Mouse (Mus musculus) adrenal gland, postnatal 14 days (tissue): Measurements from ENCODE around the gene Eif4h. TPM values are rescaled to one million over a fixed set of nuclear protein-coding genes. Genes with fewer than 3 reads are reported as not detected.
"Not testable (repeated sequence)": the region's sequence is repeated elsewhere in the genome, so short reads cannot be mapped to it uniquely, and the experiment has no call there.

ENCODE experiments used
- DNase-seq: peaks from one replicate; pipeline ENCODE4 v3.0.0; 2021; ENCODE audit warnings: mixed read lengths
- total RNA-seq: library from RNA; stranded (reverse); gene quantifications from 2 replicates; pipeline ENCODE4 v1.2.3, GENCODE M21; 2021

Eif4h gene
- total RNA-seq, 1 experiment from 2014 or later: 277 TPM

DNA sequence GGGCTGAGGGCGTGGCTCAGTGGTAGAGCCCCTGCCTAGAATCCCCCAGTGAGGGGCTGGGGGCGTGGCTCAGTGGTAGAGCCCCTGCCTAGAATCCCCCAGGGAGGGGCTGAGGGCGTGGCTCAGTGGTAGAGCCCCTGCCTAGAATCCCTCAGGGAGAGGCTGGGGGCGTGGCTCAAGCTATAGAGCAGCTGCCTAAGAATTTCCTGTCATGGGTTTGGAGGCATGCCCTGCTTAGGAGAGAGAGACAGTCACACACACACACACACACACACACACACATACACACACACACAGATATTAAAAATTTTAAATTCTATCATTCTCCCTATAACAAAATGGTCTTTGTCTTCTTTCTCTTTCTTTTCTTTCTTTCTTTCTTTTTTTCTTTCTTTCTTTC, 9.7 kb upstream of the Eif4h start:
- DNase-seq: not testable (repeated sequence)

DNA sequence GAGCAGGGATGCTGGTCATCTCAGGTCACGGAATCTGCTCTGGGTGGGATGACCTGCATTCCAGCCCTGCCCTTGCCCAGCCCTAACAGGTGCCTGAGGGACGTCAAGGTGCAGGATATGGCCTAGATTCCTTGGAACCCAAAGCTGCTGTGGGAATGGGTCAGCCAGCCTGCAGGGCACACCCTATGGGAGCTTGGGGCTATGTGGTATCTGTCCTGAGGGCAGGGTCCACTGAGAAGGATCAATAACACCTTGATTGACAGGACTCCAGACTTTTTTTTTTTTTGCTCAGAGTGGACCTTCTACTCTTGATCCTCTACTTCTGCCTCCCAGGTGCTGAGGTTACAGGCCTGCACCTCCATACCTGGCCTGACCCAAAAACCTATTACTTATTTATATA, 8.1 kb upstream of the Eif4h start:
- no peak for DNase-seq

GRCm38 (mm10) chr5:134646461-134646860, 7.2 kb upstream of the Eif4h start:
- no peak for DNase-seq

DNA sequence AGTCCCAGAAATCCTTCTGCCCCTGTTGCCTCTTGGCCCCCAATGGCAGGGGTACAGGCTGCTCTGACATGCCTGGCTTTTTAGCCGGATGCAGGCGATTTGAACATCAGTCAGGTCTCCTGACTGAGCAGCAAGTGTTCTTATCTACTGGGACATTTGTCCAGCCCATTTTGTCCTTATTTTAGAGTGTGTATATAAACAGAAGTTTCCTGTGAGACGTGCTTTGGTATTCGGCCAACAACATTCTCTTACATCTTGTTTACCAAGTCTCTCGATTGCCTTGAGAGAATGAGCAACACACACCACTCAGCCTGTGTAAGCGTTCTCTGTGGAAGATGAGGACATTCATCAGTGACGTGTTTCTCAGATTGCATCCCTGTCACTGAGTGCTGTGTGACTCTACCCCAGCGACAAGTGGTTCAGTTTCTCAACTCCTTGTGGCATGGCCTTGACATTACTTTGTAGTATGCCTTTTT, 5.4 kb upstream of the Eif4h start:
- peak; percentile 64 for DNase-seq

DNA sequence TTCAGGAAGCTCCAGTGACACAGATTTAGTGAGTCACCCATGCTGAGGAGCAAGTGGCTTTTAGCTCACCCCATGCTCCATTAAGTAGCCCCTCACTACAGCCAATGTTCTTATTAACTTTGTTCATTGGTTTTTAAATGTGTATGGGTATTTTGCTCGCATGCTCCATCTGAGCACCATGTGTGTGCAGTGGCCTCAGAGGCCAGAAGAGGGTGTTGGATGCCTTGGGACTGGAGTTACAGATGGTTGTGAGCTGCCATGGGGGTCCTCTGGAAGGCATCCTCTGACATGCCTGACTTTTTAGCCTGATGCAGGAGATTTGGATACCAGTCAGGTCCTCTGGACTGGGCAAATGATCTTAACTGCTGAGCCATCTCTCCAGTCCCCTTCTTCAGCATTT, 4.8 kb upstream of the Eif4h start:
- DNase-seq: no peak

DNA sequence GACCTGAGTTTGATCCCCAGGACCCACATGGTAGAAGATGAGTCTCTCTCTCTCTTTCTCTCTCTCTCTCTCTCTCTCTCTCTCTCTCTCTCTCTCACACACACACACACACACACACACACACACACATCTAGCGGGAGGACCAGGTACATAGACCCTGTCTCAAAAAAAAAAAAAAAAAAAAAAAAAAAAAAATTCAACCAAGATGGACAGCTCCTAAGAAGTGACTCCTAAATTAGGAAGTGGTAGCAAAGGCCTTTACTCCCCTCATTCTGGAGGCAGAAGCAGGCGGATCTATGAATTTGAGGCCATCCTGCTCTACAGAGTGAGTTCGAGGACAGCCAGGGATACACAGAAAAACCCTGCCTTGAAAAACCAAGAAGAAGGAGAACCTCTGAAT, 1.1 kb upstream of the Eif4h start:
- DNase-seq: no peak

- DNase-seq: peak; percentile 62
Observed at GRCm38 (mm10) chr5:134638461-134639268, 625 bp downstream of the Eif4h start.

GRCm38 (mm10) chr5:134637820-134638367, 1.4 kb downstream of the Eif4h start:
- DNase-seq: no peak

GRCm38 (mm10) chr5:134632841-134633240, 6.4 kb downstream of the Eif4h start:
- no peak for DNase-seq

GRCm38 (mm10) chr5:134630835-134631234, 8.5 kb downstream of the Eif4h start:
- peak; percentile 34 for DNase-seq

DNA sequence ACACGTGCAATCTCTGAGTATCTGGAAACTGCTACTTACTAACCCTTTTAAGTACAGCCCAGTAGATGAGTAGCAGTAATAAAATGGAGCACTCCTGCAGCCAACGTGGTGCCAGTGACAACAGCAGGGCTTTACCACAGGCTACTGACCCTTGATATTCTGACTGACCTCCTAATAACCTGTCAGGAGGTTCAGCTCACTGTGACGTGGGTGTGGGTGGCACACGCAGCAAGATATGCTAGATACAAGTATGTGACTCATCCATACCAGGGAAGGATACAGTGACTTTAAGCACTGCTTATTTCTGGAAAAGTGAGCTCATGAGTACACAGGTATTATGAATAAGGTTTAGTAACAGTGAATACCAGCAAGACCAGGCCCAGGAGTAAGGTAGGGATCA, 9.8 kb downstream of the Eif4h start:
- no peak for DNase-seq

DNA sequence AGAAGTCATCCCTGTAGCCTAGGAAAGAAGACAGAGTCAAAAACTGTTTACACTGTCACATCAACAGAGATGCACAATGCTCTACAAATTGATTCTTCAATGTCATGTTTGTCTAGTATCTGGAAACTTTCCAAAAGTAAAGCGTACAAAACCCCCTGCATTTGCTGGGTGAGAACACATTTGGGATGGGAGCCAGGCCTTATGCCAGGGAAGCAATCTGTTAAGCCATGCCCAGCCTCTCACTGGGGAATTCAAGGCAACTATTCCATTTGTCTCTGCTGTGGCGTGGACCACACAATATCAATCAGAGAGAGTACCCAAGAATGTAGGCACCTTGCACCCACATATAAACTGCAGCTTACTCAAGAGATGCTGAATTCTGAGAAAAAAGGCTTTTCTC, 17.2 kb downstream of the Eif4h start:
- no peak for DNase-seq

DNA sequence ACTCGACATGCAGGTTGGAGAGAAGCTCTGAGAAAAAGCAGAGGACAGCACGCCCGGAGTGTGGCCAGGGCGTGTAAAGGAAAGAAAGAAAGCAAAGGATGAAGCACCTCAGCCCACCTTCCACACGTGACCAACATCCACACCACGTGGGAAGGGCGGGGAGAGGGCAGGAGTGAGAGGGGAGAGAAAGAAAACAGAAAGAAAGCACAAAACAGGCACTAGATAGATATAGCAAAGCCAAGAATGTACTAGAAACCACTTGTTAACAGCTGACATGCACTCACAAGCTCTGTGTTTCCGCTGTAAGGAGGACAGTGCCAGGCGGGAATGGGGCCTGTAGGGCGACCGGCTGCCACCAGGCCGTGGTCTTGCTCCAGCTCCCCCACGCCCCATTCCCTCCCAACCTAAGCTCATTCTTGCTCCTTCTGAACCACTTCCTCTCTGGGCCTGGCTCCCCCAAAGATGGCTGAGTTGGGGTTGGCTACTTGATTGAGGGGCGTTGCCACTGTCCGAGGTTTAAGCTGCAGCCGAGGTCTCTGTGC, 18.1 kb downstream of the Eif4h start:
- DNase-seq: no peak

- DNase-seq: no peak
Observed at GRCm38 (mm10) chr5:134620457-134620856, 18.8 kb downstream of the Eif4h start.

DNA sequence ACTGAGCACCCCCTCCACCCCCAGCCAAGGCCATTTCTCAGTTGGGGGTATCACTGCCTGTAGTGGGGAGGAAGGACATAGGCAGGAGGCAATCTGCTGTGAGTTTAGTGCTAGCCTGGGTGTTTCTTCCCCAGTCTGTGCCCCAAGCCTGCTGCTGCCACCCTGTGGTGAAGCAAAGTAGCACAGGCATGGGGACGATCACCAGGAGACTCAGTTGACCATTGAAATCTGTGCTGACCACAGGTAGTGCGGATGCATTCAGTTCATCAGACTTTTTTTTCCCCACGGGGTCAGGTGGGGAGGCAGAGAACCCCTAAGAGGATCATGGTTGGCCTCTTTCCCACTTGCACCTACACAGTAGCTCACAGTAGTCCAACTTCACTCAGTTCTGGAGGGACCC, 22.2 kb downstream of the Eif4h start:
- DNase-seq: peak; percentile 86

GRCm38 (mm10) chr5:134615780-134616179, 23.5 kb downstream of the Eif4h start:
- DNase-seq: no peak

DNA sequence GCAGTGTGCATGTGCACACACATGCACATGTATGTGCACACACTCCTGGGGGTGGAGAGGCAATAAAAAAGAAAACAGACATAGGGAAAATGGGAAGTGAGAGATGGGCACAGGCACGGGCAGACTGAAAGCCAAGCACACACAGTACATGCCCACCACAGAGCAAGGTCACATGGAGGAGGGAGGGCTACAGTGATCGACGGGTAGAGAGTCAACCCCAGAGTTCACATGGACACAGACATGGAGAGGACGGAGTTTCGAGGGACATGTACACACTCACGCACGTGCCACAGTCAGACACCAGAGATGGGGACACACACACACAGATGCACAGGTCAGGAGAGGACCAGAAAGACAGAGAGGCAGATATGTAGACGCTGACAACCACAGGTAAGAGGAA, 23.9 kb downstream of the Eif4h start:
- no peak for DNase-seq

DNA sequence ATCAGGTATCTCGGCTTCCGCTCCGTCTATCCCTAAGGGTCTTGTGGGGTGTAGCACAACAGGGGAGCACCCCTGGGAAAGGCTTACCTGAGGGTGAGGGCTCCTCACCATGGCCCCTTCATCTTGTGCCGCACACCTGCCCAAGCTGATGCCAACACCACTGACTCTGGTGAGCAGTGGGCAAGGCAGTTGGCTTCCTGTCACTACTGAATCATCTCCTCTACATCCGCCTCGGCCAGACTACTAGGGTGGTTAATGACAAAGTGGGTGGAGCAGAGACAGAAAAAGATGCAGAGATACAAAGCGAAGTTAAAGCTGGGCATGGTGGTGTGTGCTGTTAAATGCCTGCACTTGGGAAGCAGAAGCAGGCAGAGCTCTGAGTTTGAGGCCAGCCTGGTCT, 24.5 kb downstream of the Eif4h start, which contains the start of gene Lat2:
Gene Lat2, minus strand, starts transcription at position 224 of the 400 bp plus-strand sequence.
- no peak for DNase-seq

GRCm38 (mm10) chr5:134614296-134614695, 25.0 kb downstream of the Eif4h start:
- DNase-seq: no peak

- DNase-seq: no peak
Observed at GRCm38 (mm10) chr5:134613727-134614126, 25.6 kb downstream of the Eif4h start.

- peak; percentile 18 for DNase-seq
Observed at GRCm38 (mm10) chr5:134611810-134612521, 27.3 kb downstream of the Eif4h start.

DNA sequence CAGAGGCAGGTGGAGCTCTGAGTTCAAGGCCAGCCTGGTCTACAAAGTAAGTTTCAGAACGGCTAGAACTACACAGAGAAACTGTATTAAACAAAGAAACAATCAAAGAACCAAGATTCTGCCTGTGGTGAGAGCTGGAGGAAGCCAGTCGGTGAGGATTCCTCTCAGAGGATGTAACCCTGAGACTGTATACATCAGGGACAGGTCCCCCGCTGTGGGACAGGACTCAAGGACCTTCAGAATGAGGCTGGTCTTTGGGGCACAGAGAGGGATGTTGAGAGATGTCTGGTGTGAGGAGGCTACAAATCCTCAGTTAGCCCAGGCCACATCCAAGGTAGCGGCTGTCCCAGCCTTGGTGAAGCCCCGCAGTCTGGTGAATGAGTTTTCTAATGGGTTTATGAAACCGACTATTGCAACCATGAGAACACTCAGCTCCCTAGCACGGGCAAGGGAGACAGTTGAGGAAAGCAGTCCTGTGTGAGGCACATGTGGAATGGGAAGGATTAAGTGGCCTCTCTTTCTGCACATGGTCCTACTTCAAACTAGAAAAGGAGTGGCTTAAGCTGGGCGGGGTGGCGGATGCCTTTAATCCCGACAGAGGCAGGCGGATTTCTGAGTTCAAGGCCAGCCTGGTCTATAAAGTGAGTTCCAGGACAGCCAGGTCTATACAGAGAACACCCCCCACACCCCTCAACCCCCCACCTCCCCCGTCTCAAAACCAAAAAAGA, 29.2 kb downstream of the Eif4h start:
- DNase-seq: no peak
